Mouse (Mus musculus) midbrain, postnatal 0 days (tissue): ENCODE data around the gene Kpna6. TPM values are rescaled to one million over a fixed set of nuclear protein-coding genes. Genes with fewer than 3 reads are reported as not detected.

Source experiments
- ATAC-seq: fragments of 200-750 bp; cut with Nextera tagmentation; 2 replicates; pipeline ENCODE4 v1.8.0; 2017; ENCODE audit warnings: moderate number of reproducible peaks, mild to moderate bottlenecking, moderate TSS enrichment, moderate library complexity; ENCODE audit not compliant: low FRiP score
- DNase-seq: peaks from one replicate; pipeline ENCODE4 v3.0.0-alpha.2; 2015; ENCODE audit warnings: low spot score
- H3K27ac ChIP-seq: fragments of 300-500 bp; sonication (generic); 2 replicates; pipeline ENCODE4 v1.5.1; 2014; ENCODE audit warnings: low read depth, mild to moderate bottlenecking, low read length, mixed read lengths
- H3K27me3 ChIP-seq: fragments of 300-500 bp; sonication (generic); 2 replicates; pipeline ENCODE4 v1.6.1; 2014; ENCODE audit warnings: low read length, control low read depth, mixed read lengths; ENCODE audit not compliant: insufficient read depth
- H3K36me3 ChIP-seq: fragments of 300-500 bp; sonication (generic); 2 replicates; pipeline ENCODE4 v1.6.1; 2014; ENCODE audit warnings: low read length, control low read depth, mixed read lengths; ENCODE audit not compliant: insufficient read depth
- H3K4me1 ChIP-seq: fragments of 300-500 bp; sonication (generic); 2 replicates; pipeline ENCODE4 v1.6.1; 2014; ENCODE audit warnings: mild to moderate bottlenecking, control low read depth, antibody characterized with exemption, low read length, mixed read lengths; ENCODE audit not compliant: insufficient read depth
- H3K4me2 ChIP-seq: fragments of 300-500 bp; sonication (generic); 2 replicates; pipeline ENCODE4 v1.6.1; 2014; ENCODE audit warnings: low read depth, mild to moderate bottlenecking, low read length, mixed read lengths; ENCODE audit not compliant: poor library complexity, severe bottlenecking
- H3K4me3 ChIP-seq: fragments of 300-500 bp; sonication (generic); 2 replicates; pipeline ENCODE4 v1.5.1; 2014; ENCODE audit warnings: low read depth, mild to moderate bottlenecking, low read length, moderate library complexity
- H3K9ac ChIP-seq: fragments of 300-500 bp; sonication (generic); replicated peaks from 2 replicates; pipeline ENCODE4 v1.6.1; 2014; ENCODE audit warnings: mild to moderate bottlenecking, low read length, moderate library complexity, mixed read lengths; ENCODE audit not compliant: poor library complexity, severe bottlenecking
- H3K9me3 ChIP-seq: fragments of 300-500 bp; sonication (generic); 2 replicates; pipeline ENCODE4 v1.6.1; 2016; ENCODE audit warnings: low read length, control low read depth
- CTCF ChIP-seq: IDR thresholded peaks from 2 replicates; pipeline ENCODE4 v1.5.1; 2016; ENCODE audit warnings: antibody characterized with exemption, mild to moderate bottlenecking
- WGBS: fragments of 180-500 bp; shearing (Covaris S2); extraction: QIAGEN DNeasy Blood & Tissue Kit; methylation state at CpG from one replicate; pipeline ENCODE4 v1.1.7; 2014; 5-methylcytosine and 5-hydroxymethylcytosine counted together
- polyA plus RNA-seq: library from polyadenylated mRNA; unstranded; fragments of >200 nt; fragmentation: Nextera tagmentation; extraction: Ambion mirVana; gene quantifications from 2 replicates; pipeline ENCODE4 v1.2.1, GENCODE M21; 2015
- total RNA-seq: library from RNA; depleted of rRNA; stranded (reverse); fragments of >200 nt; gene quantifications from 2 replicates; pipeline ENCODE4 v1.2.3, GENCODE M21; 2014

The Kpna6 gene
- total and polyA plus RNA-seq, 2 experiments from 2014 or later = 14.9 to 65.3 TPM

GRCm38 (mm10) chr4:129662255-129662813 lies 10.2 kb downstream of the Kpna6 start:
- WGBS = 81% methylated on average over 3 of the region's 3 CpGs
- Histone ChIP-seq H3K9me3 (no peaks in the 10 kb centered on the region), H3K27ac (no peak overlapping the region), H3K36me3 (peaks cover 19% of the 10 kb centered on the region), H3K4me1 (no peaks in the 10 kb centered on the region), H3K27me3 (no peaks in the 10 kb centered on the region), H3K9ac (no peak overlapping the region), H3K4me3 (no peak overlapping the region), H3K4me2 (no peak overlapping the region)
- no peak for ATAC-seq
- TF ChIP-seq CTCF = no peak
- no peak for DNase-seq

- no peaks in the 10 kb centered on the region for H3K4me1 ChIP-seq
- no peaks in the 10 kb centered on the region for H3K27me3 ChIP-seq
- WGBS = 90% methylated on average over 3 of the region's 3 CpGs
- no peak overlapping the region for H3K27ac ChIP-seq
- peaks cover 22% of the 10 kb centered on the region for H3K36me3 ChIP-seq
- ATAC-seq = no peak
- H3K9ac ChIP-seq = no peak overlapping the region
- H3K9me3 ChIP-seq = no peaks in the 10 kb centered on the region
- H3K4me3 ChIP-seq = no peak overlapping the region
- DNase-seq = no peak
- no peak overlapping the region for H3K4me2 ChIP-seq
- no peak for TF ChIP-seq CTCF
Measured at GRCm38 (mm10) chr4:129661584-129661983, 11.0 kb downstream of the Kpna6 start.

- no peak for ATAC-seq
- Histone ChIP-seq H3K4me3 (no peak overlapping the region), H3K4me2 (no peak overlapping the region), H3K27me3 (no peaks in the 10 kb centered on the region), H3K9me3 (no peaks in the 10 kb centered on the region), H3K36me3 (peaks cover 69% of the 10 kb centered on the region), H3K4me1 (no peaks in the 10 kb centered on the region), H3K27ac (no peak overlapping the region), H3K9ac (no peak overlapping the region)
- no peak for DNase-seq
- WGBS = 91% methylated on average over 14 of the region's 14 CpGs
- TF ChIP-seq CTCF = no peak
Measured at GRCm38 (mm10) chr4:129654770-129655169, 17.8 kb downstream of the Kpna6 start.

GRCm38 (mm10) chr4:129650359-129650758 lies 22.2 kb downstream of the Kpna6 start:
- no peak for ATAC-seq
- Histone ChIP-seq H3K9me3 (no peaks in the 10 kb centered on the region), H3K27me3 (no peaks in the 10 kb centered on the region), H3K9ac (no peak overlapping the region), H3K27ac (no peak overlapping the region), H3K4me1 (no peaks in the 10 kb centered on the region), H3K36me3 (peaks cover 80% of the 10 kb centered on the region), H3K4me2 (no peak overlapping the region), H3K4me3 (no peak overlapping the region)
- no peak for DNase-seq
- TF ChIP-seq CTCF = no peak
- 95% methylated on average over 8 of the region's 8 CpGs for WGBS

- Histone ChIP-seq H3K9ac (no peak overlapping the region), H3K4me1 (no peaks in the 10 kb centered on the region), H3K4me3 (no peak overlapping the region), H3K27ac (no peak overlapping the region), H3K9me3 (no peaks in the 10 kb centered on the region), H3K4me2 (no peak overlapping the region), H3K27me3 (no peaks in the 10 kb centered on the region), H3K36me3 (peaks cover 69% of the 10 kb centered on the region)
- TF ChIP-seq CTCF = no peak
- no peak for DNase-seq
- 92% methylated on average over 1 of the region's 1 CpGs for WGBS
- ATAC-seq = no peak
Measured at GRCm38 (mm10) chr4:129648656-129649055, 23.9 kb downstream of the Kpna6 start.

- peaks cover 45% of the 10 kb centered on the region for H3K36me3 ChIP-seq
- H3K27me3 ChIP-seq = no peaks in the 10 kb centered on the region
- 95% methylated on average over 6 of the region's 6 CpGs for WGBS
Measured at GRCm38 (mm10) chr4:129645204-129645603, 27.4 kb downstream of the Kpna6 start.

More at GRCm38 (mm10) chr4:129645204-129645603, 27.4 kb downstream of the Kpna6 start:
- ATAC-seq (no peak), DNase-seq (no peak)
- Histone ChIP-seq H3K9me3 (no peaks in the 10 kb centered on the region), H3K4me1 (no peaks in the 10 kb centered on the region), H3K4me3 (no peak overlapping the region), H3K4me2 (no peak overlapping the region), H3K27ac (no peak overlapping the region), H3K9ac (no peak overlapping the region)
- no peak for TF ChIP-seq CTCF
